Mouse (Mus musculus) hindbrain, embryonic 16.5 days (tissue): ENCODE data around the gene Mast4. TPM values are rescaled to one million over a fixed set of nuclear protein-coding genes. Genes with fewer than 3 reads are reported as not detected.
A peak's percentile ranks its signal among the peaks of the same experiment; 100 is the strongest.

Source experiments
- ATAC-seq: fragments of 200-750 bp; cut with Nextera tagmentation; 2 replicates; pipeline ENCODE4 v1.8.0; 2017; ENCODE audit warnings: moderate TSS enrichment, moderate library complexity
- H3K27ac ChIP-seq: fragments of 300-500 bp; sonication (generic); 2 replicates; pipeline ENCODE4 v1.5.1; 2014; ENCODE audit warnings: low read depth, mild to moderate bottlenecking, control low read depth, low read length, moderate library complexity
- H3K27me3 ChIP-seq: fragments of 300-500 bp; sonication (generic); replicated peaks from 2 replicates; pipeline ENCODE4 v1.6.1; 2014; ENCODE audit warnings: low read length; ENCODE audit not compliant: control insufficient read depth, insufficient read depth
- H3K36me3 ChIP-seq: fragments of 300-500 bp; sonication (generic); 2 replicates; pipeline ENCODE4 v1.6.1; 2014; ENCODE audit warnings: mild to moderate bottlenecking, low read length, moderate library complexity, mixed read lengths; ENCODE audit not compliant: control insufficient read depth, insufficient read depth
- H3K4me1 ChIP-seq: fragments of 300-500 bp; sonication (generic); 2 replicates; pipeline ENCODE4 v1.6.1; 2014; ENCODE audit warnings: low read depth, low read length; ENCODE audit not compliant: control insufficient read depth, insufficient read depth
- H3K4me2 ChIP-seq: fragments of 300-500 bp; sonication (generic); 2 replicates; pipeline ENCODE4 v1.6.1; 2014; ENCODE audit warnings: mild to moderate bottlenecking, low read length, control low read depth, moderate library complexity
- H3K4me3 ChIP-seq: fragments of 300-500 bp; sonication (generic); 2 replicates; pipeline ENCODE4 v1.5.1; 2014; ENCODE audit warnings: mild to moderate bottlenecking, low read length, control low read depth, moderate library complexity
- H3K9ac ChIP-seq: fragments of 300-500 bp; sonication (generic); 2 replicates; pipeline ENCODE4 v1.6.1; 2014; ENCODE audit warnings: low read depth, mild to moderate bottlenecking, control low read depth, low read length, moderate library complexity
- H3K9me3 ChIP-seq: fragments of 300-500 bp; sonication (generic); 2 replicates; pipeline ENCODE4 v1.6.1; 2014; ENCODE audit warnings: mild to moderate bottlenecking, low read length, moderate library complexity; ENCODE audit not compliant: control insufficient read depth
- whole genome bisulfite sequencing: fragments of 180-500 bp; shearing (Covaris S2); extraction: QIAGEN DNeasy Blood & Tissue Kit; methylation state at CpG from one replicate; pipeline ENCODE4 v1.1.7; 2014; 5-methylcytosine and 5-hydroxymethylcytosine counted together
- polyA plus RNA-seq: library from polyadenylated mRNA; unstranded; fragments of >200 nt; fragmentation: Nextera tagmentation; extraction: Ambion mirVana; gene quantifications from 2 replicates; pipeline ENCODE4 v1.2.1, GENCODE M21; 2015

Gene Mast4
- polyA plus RNA-seq, 1 experiment from 2014 or later, result 24.6 TPM

DNA sequence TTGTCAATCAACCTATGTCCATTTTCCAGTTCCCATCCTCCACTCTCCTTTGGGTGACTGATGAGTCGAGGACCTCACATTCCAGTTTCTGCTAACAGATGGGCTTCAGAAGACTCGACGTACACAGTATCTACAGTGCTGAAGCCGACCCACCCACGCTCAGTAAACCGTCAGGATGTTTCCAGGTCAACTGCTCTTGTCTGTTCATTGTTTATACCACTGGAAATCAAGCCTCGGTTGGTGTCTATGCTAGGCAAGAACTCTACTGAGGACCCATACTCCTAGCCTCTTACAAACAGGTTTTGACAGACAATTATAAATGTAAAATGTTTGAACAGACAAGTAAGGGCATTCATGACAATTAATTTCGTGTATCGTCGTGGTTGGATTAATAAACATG, 277.8 kb downstream of the Mast4 start:
- ATAC-seq, result no peak
- Histone ChIP-seq H3K4me1 (peaks cover 8% of the 10 kb centered on the region), H3K27ac (no peak overlapping the region), H3K4me2 (no peak overlapping the region), H3K9ac (no peak overlapping the region), H3K4me3 (no peak overlapping the region), H3K36me3 (no peaks in the 10 kb centered on the region), H3K27me3 (no peaks in the 10 kb centered on the region), H3K9me3 (no peaks in the 10 kb centered on the region)
- 74% methylated on average over 10 of the region's 10 CpGs for WGBS

- H3K9ac ChIP-seq, result no peak overlapping the region
- H3K9me3 ChIP-seq, result no peaks in the 10 kb centered on the region
- H3K4me2 ChIP-seq, result no peak overlapping the region; the same call in 1 of the 2 replicates
- peaks cover 3% of the 10 kb centered on the region; the same call in 1 of the 2 replicates for H3K4me1 ChIP-seq
- H3K27me3 ChIP-seq, result no peaks in the 10 kb centered on the region
- no peaks in the 10 kb centered on the region for H3K36me3 ChIP-seq
- H3K4me3 ChIP-seq, result no peak overlapping the region
- H3K27ac ChIP-seq, result no peak overlapping the region
- peak; percentile 38; the same call in 1 of the 2 replicates for ATAC-seq
- 39% methylated on average over 7 of the region's 7 CpGs for WGBS
These were observed 281.6 kb downstream of the Mast4 start for GRCm38 (mm10) chr13:103052661-103053060.

DNA sequence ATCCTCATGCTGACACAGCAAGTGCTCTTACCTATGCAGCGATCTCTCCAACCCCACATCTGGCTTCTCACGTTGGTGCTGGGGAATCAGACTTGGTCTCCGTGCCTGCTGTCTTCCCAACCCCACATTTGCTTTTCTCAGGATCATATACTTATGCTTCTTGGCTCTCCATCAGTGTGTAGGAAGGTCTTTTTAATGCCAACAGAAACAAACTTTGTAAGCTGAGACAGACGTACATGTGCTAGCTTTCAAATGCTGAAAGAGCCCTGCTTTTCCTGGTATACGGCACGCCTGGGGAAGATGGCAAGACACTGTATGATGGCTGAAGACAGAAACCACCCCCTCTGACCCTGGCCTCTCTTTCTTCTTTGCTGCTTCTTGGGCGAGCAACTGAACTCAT, 285.3 kb downstream of the Mast4 start:
- WGBS, result 83% methylated on average over 7 of the region's 7 CpGs
- Histone ChIP-seq H3K4me2 (no peak overlapping the region), H3K9me3 (no peaks in the 10 kb centered on the region), H3K4me3 (no peak overlapping the region), H3K9ac (no peak overlapping the region), H3K27me3 (no peaks in the 10 kb centered on the region), H3K36me3 (no peaks in the 10 kb centered on the region), H3K4me1 (peaks cover 3% of the 10 kb centered on the region; the same call in 1 of the 2 replicates), H3K27ac (no peak overlapping the region)
- no peak for ATAC-seq

GRCm38 (mm10) chr13:103043692-103044091, 290.6 kb downstream of the Mast4 start:
- Histone ChIP-seq H3K9ac (no peak overlapping the region), H3K27ac (no peak overlapping the region), H3K27me3 (no peaks in the 10 kb centered on the region), H3K36me3 (no peaks in the 10 kb centered on the region), H3K4me1 (no peaks in the 10 kb centered on the region), H3K4me2 (no peak overlapping the region), H3K4me3 (no peak overlapping the region), H3K9me3 (no peaks in the 10 kb centered on the region)
- no peak for ATAC-seq
- WGBS, result 93% methylated on average over 9 of the region's 9 CpGs

DNA sequence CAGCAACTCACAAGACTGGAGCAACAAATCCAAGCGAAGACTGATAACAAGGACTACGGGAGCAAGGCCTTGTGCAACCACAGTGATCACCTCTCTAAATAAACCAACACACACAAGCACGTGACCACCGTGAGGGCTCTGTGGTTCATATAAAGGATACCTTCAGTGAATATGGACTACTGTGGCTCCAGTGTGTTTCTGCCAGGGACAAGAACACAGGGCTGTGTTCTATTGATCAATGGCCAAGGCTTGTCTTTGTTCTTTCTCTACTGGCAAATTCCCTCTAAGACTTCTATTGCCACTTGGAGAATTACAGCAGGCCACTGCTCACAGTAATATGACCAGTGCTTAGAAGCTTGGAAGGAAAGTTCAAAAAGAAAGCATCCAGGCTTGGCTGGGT, 291.3 kb downstream of the Mast4 start:
- no peak overlapping the region for H3K4me3 ChIP-seq
- H3K4me2 ChIP-seq, result no peak overlapping the region
- H3K27ac ChIP-seq, result no peak overlapping the region
- H3K9me3 ChIP-seq, result no peaks in the 10 kb centered on the region
- 83% methylated on average over 4 of the region's 4 CpGs for whole genome bisulfite sequencing
- no peaks in the 10 kb centered on the region for H3K27me3 ChIP-seq
- no peak overlapping the region for H3K9ac ChIP-seq
- ATAC-seq, result no peak
- no peaks in the 10 kb centered on the region for H3K36me3 ChIP-seq
- no peaks in the 10 kb centered on the region for H3K4me1 ChIP-seq

DNA sequence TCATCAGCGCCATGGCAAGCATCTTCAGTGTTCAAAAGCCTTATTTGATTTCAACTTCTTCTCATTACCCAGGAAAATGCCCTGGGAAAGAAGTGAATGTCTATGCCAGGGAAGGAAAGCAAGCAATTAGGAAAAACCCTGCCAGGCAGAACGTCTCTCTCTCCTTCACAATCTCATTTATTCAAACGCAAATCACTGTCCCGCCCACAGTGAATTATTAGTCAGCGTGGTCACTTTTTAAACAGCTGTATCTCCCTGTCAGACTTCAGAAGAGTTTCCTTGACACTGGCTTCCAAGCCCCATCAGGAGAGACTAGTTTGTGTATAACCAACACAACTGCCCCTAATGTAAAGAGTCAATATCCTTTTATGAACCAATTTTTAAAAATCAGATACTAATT, 296.8 kb downstream of the Mast4 start:
- no peak overlapping the region for H3K9ac ChIP-seq
- no peaks in the 10 kb centered on the region for H3K36me3 ChIP-seq
- 39% methylated on average over 5 of the region's 5 CpGs for WGBS
- no peak for ATAC-seq
- no peak overlapping the region for H3K27ac ChIP-seq
- no peaks in the 10 kb centered on the region for H3K27me3 ChIP-seq
- no peaks in the 10 kb centered on the region for H3K9me3 ChIP-seq
- H3K4me3 ChIP-seq, result no peak overlapping the region
- H3K4me1 ChIP-seq, result peaks cover 4% of the 10 kb centered on the region; the same call in 1 of the 2 replicates
- H3K4me2 ChIP-seq, result no peak overlapping the region

GRCm38 (mm10) chr13:103029377-103029776, 304.9 kb downstream of the Mast4 start:
- Histone ChIP-seq H3K27ac (no peak overlapping the region), H3K27me3 (no peaks in the 10 kb centered on the region), H3K4me3 (no peak overlapping the region), H3K9me3 (no peaks in the 10 kb centered on the region), H3K9ac (no peak overlapping the region), H3K4me1 (peaks cover 6% of the 10 kb centered on the region), H3K36me3 (no peaks in the 10 kb centered on the region), H3K4me2 (no peak overlapping the region)
- no peak for ATAC-seq
- WGBS, result 86% methylated on average over 5 of the region's 5 CpGs

DNA sequence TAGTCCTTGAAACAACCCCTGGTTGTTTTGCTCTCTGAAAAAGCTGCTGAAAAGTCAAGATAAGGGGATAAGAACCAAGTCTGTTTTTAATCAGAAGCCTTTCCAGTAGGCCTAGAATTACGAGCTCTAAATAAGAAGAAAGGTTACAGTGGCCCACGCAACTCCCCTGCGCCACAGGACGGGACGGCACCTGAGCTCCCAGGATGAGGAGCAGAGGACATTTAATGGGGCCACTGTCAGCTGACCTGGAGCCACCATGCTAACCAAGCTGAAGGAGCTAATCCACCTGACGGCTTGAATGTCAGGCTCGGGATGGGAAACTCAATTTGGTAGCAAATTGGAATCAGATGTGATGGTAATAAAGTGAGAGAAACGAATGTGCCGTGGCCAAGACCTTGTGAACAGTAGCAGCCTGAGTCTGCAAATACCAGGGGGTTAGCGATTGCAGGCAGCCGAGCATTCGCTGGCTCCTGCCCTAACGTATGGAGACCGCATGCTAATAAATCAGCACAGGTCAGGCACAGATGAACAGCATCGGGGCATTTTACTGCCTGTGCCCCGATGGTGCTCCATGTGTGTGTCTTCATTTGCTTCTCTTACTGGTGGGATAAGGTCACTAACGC, 306.7 kb downstream of the Mast4 start:
- H3K27ac ChIP-seq, result no peak overlapping the region
- no peaks in the 10 kb centered on the region for H3K9me3 ChIP-seq
- H3K27me3 ChIP-seq, result no peaks in the 10 kb centered on the region
- H3K4me2 ChIP-seq, result no peak overlapping the region
- no peak overlapping the region for H3K9ac ChIP-seq
- whole genome bisulfite sequencing, result 58% methylated on average over 17 of the region's 17 CpGs
- H3K36me3 ChIP-seq, result no peaks in the 10 kb centered on the region
- no peak overlapping the region for H3K4me3 ChIP-seq
- 0 out of 2 replicates have a peak, but pooled peaks have one; percentile 27 for ATAC-seq
- H3K4me1 ChIP-seq, result peaks cover 6% of the 10 kb centered on the region

GRCm38 (mm10) chr13:103025461-103025860, 308.8 kb downstream of the Mast4 start:
- H3K4me2 ChIP-seq, result no peak overlapping the region
- no peak for ATAC-seq
- H3K9me3 ChIP-seq, result no peaks in the 10 kb centered on the region
- H3K4me1 ChIP-seq, result peaks cover 6% of the 10 kb centered on the region
- H3K27me3 ChIP-seq, result no peaks in the 10 kb centered on the region
- H3K9ac ChIP-seq, result no peak overlapping the region
- H3K36me3 ChIP-seq, result no peaks in the 10 kb centered on the region
- no peak overlapping the region for H3K4me3 ChIP-seq
- no peak overlapping the region for H3K27ac ChIP-seq
- WGBS, result 73% methylated on average over 3 of the region's 3 CpGs
